Mouse (Mus musculus): Measurements from ENCODE around the gene Limch1. TPM values are rescaled to one million over a fixed set of nuclear protein-coding genes. Genes with fewer than 3 reads are reported as not detected.
A peak's percentile ranks its signal among the peaks of the same experiment; 100 is the strongest.

Limch1 gene
- polyA plus RNA-seq, 1 experiment from 2014 or later, result 115 TPM

DNA sequence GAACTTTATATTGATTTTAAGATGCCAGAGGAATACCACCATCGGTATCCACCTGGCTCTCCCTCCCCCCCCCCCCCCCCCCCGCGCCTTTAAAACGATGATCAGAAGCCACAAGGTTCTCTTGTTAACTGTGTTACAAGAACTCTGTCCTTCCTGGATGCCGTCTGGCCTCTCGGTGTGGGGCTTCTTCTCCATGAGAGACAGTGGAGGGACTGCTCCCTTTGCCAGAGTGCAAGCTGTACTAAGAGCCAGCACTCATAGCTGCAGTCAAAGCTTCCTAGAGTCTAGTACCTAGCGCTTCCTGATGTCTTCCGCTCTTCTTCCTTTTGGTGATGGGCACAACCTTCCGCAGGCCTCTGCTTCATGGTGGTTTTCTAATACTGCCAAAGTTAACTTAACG, 280.0 kb downstream of the Limch1 start:
- Histone ChIP-seq H3K4me2 (no peak overlapping the region), H3K4me1 (peaks cover 16% of the 10 kb centered on the region), H3K27ac (no peak overlapping the region), H3K27me3 (no peaks in the 10 kb centered on the region), H3K9me3 (no peaks in the 10 kb centered on the region), H3K9ac (no peak overlapping the region), H3K4me3 (no peak overlapping the region), H3K36me3 (peaks cover 61% of the 10 kb centered on the region)
- WGBS, result 83% methylated on average over 9 of the region's 10 CpGs
- ATAC-seq (ENCODE audit: insufficient number of reproducible peaks, insufficient read depth, low FRiP score, low TSS enrichment, low read depth), result no peak

DNA sequence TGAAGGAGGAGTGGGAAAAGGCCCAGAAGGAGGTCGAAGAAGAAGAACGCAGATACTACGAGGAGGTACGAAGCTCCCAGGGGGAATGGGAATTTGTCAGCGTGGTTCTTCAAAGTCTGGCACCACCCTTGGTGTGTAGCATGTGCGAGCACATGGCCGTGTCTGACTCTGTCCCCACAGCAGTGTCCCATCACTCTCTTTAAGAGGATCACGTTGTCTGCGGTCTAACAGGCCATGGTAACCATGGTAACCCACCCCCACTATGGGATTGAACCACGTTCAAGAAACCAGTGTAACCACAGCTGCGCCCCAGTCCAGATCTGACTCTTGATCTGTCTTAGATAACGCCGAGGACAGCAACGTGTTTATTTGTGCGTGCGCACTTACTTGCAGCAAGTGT, 283.2 kb downstream of the Limch1 start:
- Histone ChIP-seq H3K9ac (no peak overlapping the region), H3K4me3 (no peak overlapping the region), H3K4me1 (peaks cover 16% of the 10 kb centered on the region), H3K27ac (no peak overlapping the region), H3K9me3 (no peaks in the 10 kb centered on the region), H3K36me3 (peaks cover 76% of the 10 kb centered on the region), H3K27me3 (no peaks in the 10 kb centered on the region), H3K4me2 (no peak overlapping the region)
- 0 out of 2 replicates have a peak, but pooled peaks have one; percentile 32 for ATAC-seq (ENCODE audit: insufficient number of reproducible peaks, insufficient read depth, low FRiP score, low TSS enrichment, low read depth)
- 73% methylated on average over 16 of the region's 16 CpGs for WGBS

DNA sequence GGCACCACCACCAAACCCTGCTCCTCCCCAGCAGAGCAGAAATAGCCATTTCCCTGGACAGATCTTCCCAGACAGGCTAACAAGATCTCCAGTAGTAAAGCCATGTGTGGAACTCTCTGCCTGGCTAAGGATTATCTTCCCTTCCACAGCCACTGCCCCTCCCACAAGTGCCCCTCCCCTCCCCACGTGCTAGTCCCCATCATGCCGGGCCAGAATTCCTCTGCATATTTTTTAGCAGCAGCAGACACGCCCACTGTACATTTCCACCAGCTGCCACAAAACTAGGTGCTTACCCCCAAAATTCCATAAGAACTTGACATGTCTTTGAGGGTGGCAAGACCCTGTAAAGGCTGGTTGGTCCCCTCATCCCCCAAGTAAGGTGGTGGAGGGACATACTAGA, 284.3 kb downstream of the Limch1 start:
- Histone ChIP-seq H3K9me3 (no peaks in the 10 kb centered on the region), H3K4me3 (no peak overlapping the region), H3K27me3 (no peaks in the 10 kb centered on the region), H3K36me3 (peaks cover 78% of the 10 kb centered on the region), H3K4me1 (peaks cover 16% of the 10 kb centered on the region), H3K27ac (no peak overlapping the region), H3K9ac (no peak overlapping the region), H3K4me2 (no peak overlapping the region)
- WGBS, result 43% methylated on average over 3 of the region's 3 CpGs
- no peak for ATAC-seq (ENCODE audit: insufficient number of reproducible peaks, insufficient read depth, low FRiP score, low TSS enrichment, low read depth)

DNA sequence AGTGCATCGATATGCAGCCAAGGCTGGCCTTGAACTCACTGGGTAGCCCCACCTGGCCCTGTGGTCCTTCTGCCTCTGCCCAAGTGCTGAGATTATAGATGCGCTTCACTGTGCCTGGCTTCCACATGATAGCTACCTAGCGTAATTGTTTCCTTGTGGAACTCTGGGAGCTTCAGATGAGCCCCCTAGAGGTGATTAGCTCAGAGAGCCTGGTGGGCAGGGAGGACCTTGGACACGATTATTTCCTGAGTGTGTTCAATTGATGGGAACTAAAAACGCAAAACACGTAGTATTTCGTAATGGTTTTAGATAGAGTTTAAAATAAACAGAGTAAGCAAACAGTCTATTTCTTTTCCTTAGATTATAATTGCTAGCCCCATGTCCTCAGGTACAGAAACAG, 287.0 kb downstream of the Limch1 start:
- Histone ChIP-seq H3K27ac (no peak overlapping the region), H3K36me3 (peaks cover 79% of the 10 kb centered on the region), H3K9ac (no peak overlapping the region), H3K4me1 (peaks cover 16% of the 10 kb centered on the region), H3K27me3 (no peaks in the 10 kb centered on the region), H3K9me3 (no peaks in the 10 kb centered on the region), H3K4me3 (no peak overlapping the region), H3K4me2 (no peak overlapping the region)
- ATAC-seq (ENCODE audit: insufficient number of reproducible peaks, insufficient read depth, low FRiP score, low TSS enrichment, low read depth), result no peak
- 74% methylated on average over 7 of the region's 7 CpGs for WGBS

DNA sequence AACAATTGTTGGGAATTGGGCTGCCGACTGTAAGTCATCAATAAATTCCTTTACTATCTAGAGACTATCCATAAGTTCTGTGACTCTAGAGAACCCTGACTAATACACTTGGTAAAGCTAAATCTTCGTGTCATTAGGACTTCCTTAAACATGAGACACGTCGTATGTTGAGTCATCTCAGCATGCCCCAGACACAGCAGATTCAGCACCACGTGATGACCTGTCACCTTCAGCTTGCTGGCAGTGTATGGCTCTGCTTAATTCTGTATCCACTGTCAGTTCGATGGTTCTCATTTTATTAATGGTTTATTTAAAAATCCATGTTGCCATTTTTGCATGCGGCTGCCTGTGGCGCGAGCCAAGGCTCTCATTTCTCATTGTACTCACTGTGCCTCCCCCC, 298.3 kb downstream of the Limch1 start:
- Histone ChIP-seq H3K4me1 (no peaks in the 10 kb centered on the region), H3K27ac (no peak overlapping the region), H3K9me3 (no peaks in the 10 kb centered on the region), H3K9ac (no peak overlapping the region), H3K4me3 (no peak overlapping the region), H3K36me3 (peaks cover 29% of the 10 kb centered on the region), H3K4me2 (no peak overlapping the region), H3K27me3 (no peaks in the 10 kb centered on the region)
- ATAC-seq (ENCODE audit: insufficient number of reproducible peaks, insufficient read depth, low FRiP score, low TSS enrichment, low read depth), result no peak
- WGBS, result 84% methylated on average over 9 of the region's 9 CpGs

DNA sequence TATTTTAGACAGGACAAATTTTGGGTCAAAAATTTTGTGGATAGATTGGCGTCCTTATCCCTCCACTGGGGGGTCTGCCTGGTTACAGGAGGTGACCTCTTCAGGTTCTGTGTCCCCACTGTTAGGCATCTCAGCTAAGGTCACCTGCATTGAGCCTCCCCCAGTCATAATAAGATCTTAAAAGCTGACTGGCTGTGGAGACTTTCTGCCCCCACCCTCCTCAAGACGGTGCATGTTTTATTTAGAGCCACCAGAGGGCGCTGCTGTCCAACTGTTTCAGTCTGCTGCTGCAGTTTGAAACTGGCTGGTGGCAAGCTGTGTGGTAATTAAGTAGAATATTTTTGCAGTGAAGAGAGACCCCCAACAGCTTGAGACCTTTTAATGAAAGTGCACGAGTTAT, 302.4 kb downstream of the Limch1 start:
- Histone ChIP-seq H3K9ac (no peak overlapping the region), H3K4me1 (no peaks in the 10 kb centered on the region), H3K4me2 (no peak overlapping the region), H3K27me3 (no peaks in the 10 kb centered on the region), H3K4me3 (no peak overlapping the region), H3K36me3 (peaks cover 40% of the 10 kb centered on the region), H3K9me3 (no peaks in the 10 kb centered on the region), H3K27ac (no peak overlapping the region)
- 14% methylated on average over 4 of the region's 4 CpGs for whole genome bisulfite sequencing
- ATAC-seq (ENCODE audit: insufficient number of reproducible peaks, insufficient read depth, low FRiP score, low TSS enrichment, low read depth), result no peak

DNA sequence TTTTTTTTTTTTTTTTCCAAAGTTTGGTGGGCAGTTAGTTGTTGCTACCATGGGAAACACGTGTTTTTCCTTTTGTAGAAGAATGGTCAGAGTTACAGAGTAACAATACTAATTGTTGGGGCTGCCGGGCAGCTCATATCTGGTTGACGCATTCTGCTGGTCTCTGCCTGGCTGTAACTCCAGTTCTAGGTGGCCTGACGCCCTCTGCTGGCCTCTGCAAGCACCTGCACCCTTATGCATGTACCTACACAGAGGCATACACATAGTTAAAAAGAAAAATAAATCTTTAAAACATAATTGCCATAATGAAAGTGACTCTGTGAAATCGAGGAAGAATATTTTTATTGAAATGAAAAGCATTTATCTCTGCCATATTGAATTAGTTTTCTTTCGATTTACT, 312.2 kb downstream of the Limch1 start:
- no peak overlapping the region for H3K4me3 ChIP-seq
- peaks cover 24% of the 10 kb centered on the region for H3K36me3 ChIP-seq
- ATAC-seq (ENCODE audit: insufficient number of reproducible peaks, insufficient read depth, low FRiP score, low TSS enrichment, low read depth), result no peak
- H3K4me1 ChIP-seq, result no peaks in the 10 kb centered on the region
- no peak overlapping the region for H3K4me2 ChIP-seq
- H3K9ac ChIP-seq, result no peak overlapping the region
- WGBS, result 81% methylated on average over 6 of the region's 6 CpGs
- no peak overlapping the region for H3K27ac ChIP-seq
- H3K27me3 ChIP-seq, result no peaks in the 10 kb centered on the region
- H3K9me3 ChIP-seq, result no peaks in the 10 kb centered on the region

DNA sequence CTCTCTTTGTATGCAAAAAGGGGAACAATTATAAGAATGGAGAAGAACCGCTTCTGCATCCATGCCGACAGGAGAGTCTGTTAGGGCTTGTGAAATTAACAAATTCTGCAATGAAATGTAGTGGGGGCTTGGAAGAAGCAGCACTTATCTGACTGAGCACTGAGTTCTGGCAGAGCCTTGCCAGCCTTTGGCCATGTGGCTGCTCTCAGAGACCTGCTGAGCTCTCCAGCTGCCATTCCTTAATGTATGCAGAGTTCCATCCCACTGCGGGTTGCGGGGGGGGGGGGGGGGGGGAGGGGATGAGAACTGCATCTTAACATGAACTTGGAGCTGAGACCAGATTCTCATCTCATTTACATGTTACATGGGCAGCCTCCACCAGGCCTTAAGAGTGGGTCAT, 314.9 kb downstream of the Limch1 start:
- Histone ChIP-seq H3K27me3 (no peaks in the 10 kb centered on the region), H3K36me3 (peaks cover 7% of the 10 kb centered on the region), H3K4me1 (no peaks in the 10 kb centered on the region), H3K27ac (no peak overlapping the region), H3K4me3 (no peak overlapping the region), H3K9ac (no peak overlapping the region), H3K4me2 (no peak overlapping the region), H3K9me3 (no peaks in the 10 kb centered on the region)
- ATAC-seq (ENCODE audit: insufficient number of reproducible peaks, insufficient read depth, low FRiP score, low TSS enrichment, low read depth), result no peak
- WGBS, result 48% methylated on average over 3 of the region's 4 CpGs

DNA sequence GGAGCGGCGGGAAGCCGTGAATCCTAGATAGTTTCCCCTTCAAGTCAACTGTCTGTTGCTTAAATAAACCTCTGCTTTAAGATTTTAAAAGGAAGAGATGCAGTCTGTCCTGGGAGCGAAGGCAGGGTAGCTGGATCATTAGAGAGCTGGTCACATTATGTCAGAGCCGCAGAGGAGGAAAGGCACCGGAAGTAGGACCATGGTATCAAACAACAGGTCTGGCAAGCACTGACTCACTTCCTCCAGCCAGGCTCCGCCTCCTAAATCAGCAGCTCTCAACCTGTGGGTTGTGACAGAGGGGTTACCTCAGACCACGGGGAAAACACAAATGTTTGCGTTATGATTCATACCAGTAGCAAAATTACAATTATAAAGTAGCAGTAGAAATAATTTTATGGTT, 318.0 kb downstream of the Limch1 start:
- no peak for ATAC-seq (ENCODE audit: insufficient number of reproducible peaks, insufficient read depth, low FRiP score, low TSS enrichment, low read depth)
- WGBS, result 81% methylated on average over 9 of the region's 9 CpGs
- no peak overlapping the region for H3K9ac ChIP-seq

DNA sequence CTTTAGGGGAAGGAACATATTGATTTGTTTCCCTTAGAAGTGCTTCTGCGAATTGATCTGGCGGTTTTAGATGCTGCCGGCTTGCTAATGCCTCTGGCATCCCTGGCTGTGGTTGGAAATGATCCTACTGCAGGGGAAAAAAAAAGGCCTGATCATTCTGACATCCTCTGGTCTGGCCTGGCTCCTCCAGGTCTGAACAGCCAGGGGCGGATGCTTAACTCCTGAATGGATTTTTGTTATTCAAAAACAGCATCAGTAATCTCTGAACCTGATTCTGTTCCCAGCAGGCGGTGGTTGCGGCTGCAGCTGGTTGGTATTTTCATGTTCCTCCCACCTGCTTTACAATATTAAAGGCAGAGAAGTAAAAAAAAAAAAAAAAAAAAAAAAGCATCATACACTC, 337.5 kb downstream of the Limch1 start:
- Histone ChIP-seq H3K27ac (no peak overlapping the region), H3K27me3 (peaks cover 41% of the 10 kb centered on the region), H3K4me3 (no peak overlapping the region), H3K36me3 (no peaks in the 10 kb centered on the region), H3K4me1 (no peaks in the 10 kb centered on the region), H3K9me3 (0 out of 2 replicates have a peak, but pooled peaks cover 5% of the 10 kb centered on the region), H3K9ac (no peak overlapping the region), H3K4me2 (no peak overlapping the region)
- no peak for ATAC-seq (ENCODE audit: insufficient number of reproducible peaks, insufficient read depth, low FRiP score, low TSS enrichment, low read depth)
- WGBS, result 14% methylated on average over 6 of the region's 6 CpGs

More for the DNA sequence above, 318.0 kb downstream of the Limch1 start:
- Histone ChIP-seq H3K4me2 (no peak overlapping the region), H3K36me3 (no peaks in the 10 kb centered on the region), H3K27ac (no peak overlapping the region), H3K4me1 (no peaks in the 10 kb centered on the region), H3K27me3 (no peaks in the 10 kb centered on the region; the same call in 1 of the 2 replicates), H3K4me3 (no peak overlapping the region), H3K9me3 (no peaks in the 10 kb centered on the region)

DNA sequence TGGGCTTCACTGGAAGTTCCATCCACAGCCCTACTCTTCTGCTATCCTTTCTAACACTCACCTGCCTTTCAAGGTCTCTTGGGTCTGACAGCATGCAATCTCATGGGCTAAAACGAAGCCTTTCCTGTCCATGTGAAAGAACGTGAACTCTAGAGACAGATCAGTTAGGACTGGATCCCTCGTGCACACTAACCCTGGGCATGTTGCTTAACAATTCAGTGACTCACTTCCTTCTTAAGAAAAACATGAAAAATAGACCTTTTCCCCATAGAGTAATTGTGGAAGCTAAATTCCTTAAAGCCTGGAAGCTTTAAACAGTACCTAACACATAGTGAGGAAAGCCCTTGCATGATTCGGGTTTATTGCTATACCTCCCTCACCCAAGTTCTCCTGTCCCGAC, 345.2 kb downstream of the Limch1 start:
- Histone ChIP-seq H3K4me1 (peaks cover 4% of the 10 kb centered on the region), H3K9ac (no peak overlapping the region), H3K36me3 (no peaks in the 10 kb centered on the region), H3K27me3 (peaks cover 81% of the 10 kb centered on the region), H3K4me3 (no peak overlapping the region), H3K27ac (no peak overlapping the region), H3K4me2 (no peak overlapping the region), H3K9me3 (no peaks in the 10 kb centered on the region)
- 73% methylated on average over 5 of the region's 5 CpGs for WGBS
- ATAC-seq (ENCODE audit: insufficient number of reproducible peaks, insufficient read depth, low FRiP score, low TSS enrichment, low read depth), result no peak

DNA sequence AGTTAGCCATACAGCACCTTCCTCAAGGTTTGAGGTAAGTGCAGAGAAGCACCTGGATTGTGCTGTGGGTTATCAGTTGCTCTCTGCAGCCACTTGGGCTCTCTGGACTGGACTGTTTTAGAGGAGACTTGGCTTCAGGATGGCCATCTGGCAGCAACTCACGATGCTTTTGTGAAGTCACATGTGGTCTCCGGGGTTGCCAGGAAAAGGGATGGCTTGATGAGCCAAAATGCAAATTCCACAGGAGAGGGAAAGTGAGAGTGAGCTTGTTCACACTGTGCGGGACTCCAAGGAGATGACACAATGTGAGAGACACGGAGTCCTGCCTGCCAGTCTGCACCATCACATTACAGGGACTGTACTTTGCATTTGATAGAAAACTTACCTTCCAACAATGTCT, 346.1 kb downstream of the Limch1 start:
- Histone ChIP-seq H3K36me3 (no peaks in the 10 kb centered on the region), H3K9ac (no peak overlapping the region), H3K4me2 (no peak overlapping the region), H3K27ac (no peak overlapping the region), H3K4me3 (no peak overlapping the region), H3K4me1 (peaks cover 9% of the 10 kb centered on the region), H3K27me3 (peaks cover 90% of the 10 kb centered on the region), H3K9me3 (no peaks in the 10 kb centered on the region)
- 30% methylated on average over 4 of the region's 4 CpGs for WGBS
- ATAC-seq (ENCODE audit: insufficient number of reproducible peaks, insufficient read depth, low FRiP score, low TSS enrichment, low read depth), result no peak

DNA sequence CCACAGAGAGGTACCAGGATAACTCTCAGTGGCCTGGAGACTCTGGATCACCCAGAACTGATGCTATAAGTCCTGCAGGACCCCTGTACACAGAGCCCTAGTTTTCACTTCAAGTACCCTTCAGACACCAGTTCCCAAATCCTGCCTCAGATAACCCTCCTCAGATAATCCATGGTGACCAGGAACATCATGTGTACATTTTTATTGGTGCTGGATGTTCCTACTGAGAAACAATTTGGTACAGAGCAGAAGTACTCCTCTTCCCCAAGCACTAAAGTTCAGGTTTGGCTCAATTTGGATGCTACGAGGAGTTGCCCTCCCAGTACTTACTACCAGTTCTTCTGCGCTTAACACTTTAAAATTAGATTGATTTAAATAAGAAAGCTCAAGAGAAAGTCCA, 348.4 kb downstream of the Limch1 start:
- 13% methylated on average over 2 of the region's 2 CpGs for WGBS
- no peak for ATAC-seq (ENCODE audit: insufficient number of reproducible peaks, insufficient read depth, low FRiP score, low TSS enrichment, low read depth)
- H3K27ac ChIP-seq, result no peak overlapping the region
- no peaks in the 10 kb centered on the region for H3K36me3 ChIP-seq
- H3K27me3 ChIP-seq, result peaks cover 98% of the 10 kb centered on the region
- H3K4me1 ChIP-seq, result peaks cover 9% of the 10 kb centered on the region
- no peaks in the 10 kb centered on the region for H3K9me3 ChIP-seq
- no peak overlapping the region for H3K4me2 ChIP-seq
- no peak overlapping the region for H3K9ac ChIP-seq
- no peak overlapping the region for H3K4me3 ChIP-seq

All from embryonic facial prominence, embryonic 13.5 days (tissue).